Mouse (Mus musculus) megakaryocyte, embryonic 14.5 days (primary cell): Measurements from ENCODE around the gene Syde2.

Experiments
- FLI1 ChIP-seq: IDR thresholded peaks from 2 replicates; pipeline ENCODE4 v1.6.1; 2012; ENCODE audit warnings: low read length, inconsistent platforms, mixed read lengths
- GATA1 ChIP-seq: IDR thresholded peaks from 3 replicates; pipeline ENCODE4 v1.6.1; 2012; ENCODE audit warnings: mixed read lengths, low read length, inconsistent platforms, borderline replicate concordance

- no peak for TF ChIP-seq GATA1
- no peak for TF ChIP-seq FLI1
Observed at GRCm38 (mm10) chr3:145964473-145964872, 23.2 kb upstream of the Syde2 start.
